Mouse (Mus musculus): ENCODE results near the gene Stat6. TPM values are rescaled to one million over a fixed set of nuclear protein-coding genes. Genes with fewer than 3 reads are reported as not detected.

The Stat6 gene
- total RNA-seq (2023): 100 to 1,000 TPM; 185 to 200 TPM

GRCm38 (mm10) chr10:127642772-127643552 lies at the start of gene Stat6:
Stat6 (plus strand) TSS chr10:127642986.

GRCm38 (mm10) chr10:127620406-127621190 lies 22.2 kb upstream of the Stat6 start, which contains the start of gene Lrp1:
Lrp1 (minus strand) TSS chr10:127621148.

GRCm38 (mm10) chr10:127666501-127667268 lies 23.9 kb downstream of the Stat6 start, which contains the start of gene Nemp1:
Nemp1 (plus strand) TSS chr10:127666901.

GRCm38 (mm10) chr10:127668093-127669050 lies 25.6 kb downstream of the Stat6 start, which contains the start of gene Nab2:
Nab2 (minus strand) TSS chr10:127668568.

GRCm38 (mm10) chr10:127704766-127705220 lies 62.0 kb downstream of the Stat6 start, which contains the start of gene Myo1a:
Myo1a (plus strand) TSS chr10:127705170.

Other genes starting within 250 kb of the Stat6 start
- gene Stac3, start 141.3 kb upstream of the Stat6 start, total RNA-seq (2023): 1 to 10 TPM; 2.0 to 2.4 TPM
- not detected for gene Ndufa4l2, start 128.0 kb upstream of the Stat6 start, total RNA-seq (2023)
- 10 to 100 TPM; 27.5 to 27.6 TPM for gene Shmt2, start 120.5 kb upstream of the Stat6 start, total RNA-seq (2023)
- gene Nxph4, start 108.4 kb upstream of the Stat6 start, total RNA-seq (2023): not detected
- gene Lrp1, start 21.8 kb upstream of the Stat6 start, total RNA-seq (2023): 100 to 1,000 TPM in 1 of 2 experiments, 10 to 100 TPM in 1; 95.8 to 102 TPM
- 10 to 100 TPM; 13.0 to 13.2 TPM for gene Nemp1, start 23.9 kb downstream of the Stat6 start, total RNA-seq (2023)
- 1 to 10 TPM; 1.2 to 1.5 TPM for gene Nab2, start 25.6 kb downstream of the Stat6 start, total RNA-seq (2023)
- gene Myo1a, start 62.2 kb downstream of the Stat6 start, total RNA-seq (2023): under 1 TPM; 0.51 to 0.94 TPM
- 1 to 10 TPM; 2.0 to 5.6 TPM for gene Tac2, start 81.5 kb downstream of the Stat6 start, total RNA-seq (2023)
- gene Zbtb39, start 96.6 kb downstream of the Stat6 start, total RNA-seq (2023): 10 to 100 TPM; 14.4 to 17.2 TPM
- under 1 TPM in 1 of 2 experiments, not detected in 1; 0.22 TPM for gene Gpr182, start 108.7 kb downstream of the Stat6 start, total RNA-seq (2023)
- gene Rdh1, start 116.7 kb downstream of the Stat6 start, total RNA-seq (2023): under 1 TPM; 0.20 to 0.33 TPM
- under 1 TPM in 1 of 2 experiments, not detected in 1; 0.20 TPM for gene Rdh16f1, start 116.8 kb downstream of the Stat6 start, total RNA-seq (2023)
- gene Rdh9, start 133.4 kb downstream of the Stat6 start, total RNA-seq (2023): under 1 TPM in 1 of 2 experiments, not detected in 1; 0.49 TPM
- under 1 TPM in 1 of 2 experiments, not detected in 1; 0.20 TPM for gene Rdh16, start 158.2 kb downstream of the Stat6 start, total RNA-seq (2023)
- not detected for gene Rdh19, start 206.9 kb downstream of the Stat6 start, total RNA-seq (2023)
- not detected for gene Rdh16f2, start 223.5 kb downstream of the Stat6 start, total RNA-seq (2023)
- not detected for gene Rdh7, start 245.8 kb downstream of the Stat6 start, total RNA-seq (2023)

All from neutrophil, adult 83 days (primary cell).